Comparison of ENCODE assay signal across 9 mouse cellular contexts in the genomic region with DNA sequence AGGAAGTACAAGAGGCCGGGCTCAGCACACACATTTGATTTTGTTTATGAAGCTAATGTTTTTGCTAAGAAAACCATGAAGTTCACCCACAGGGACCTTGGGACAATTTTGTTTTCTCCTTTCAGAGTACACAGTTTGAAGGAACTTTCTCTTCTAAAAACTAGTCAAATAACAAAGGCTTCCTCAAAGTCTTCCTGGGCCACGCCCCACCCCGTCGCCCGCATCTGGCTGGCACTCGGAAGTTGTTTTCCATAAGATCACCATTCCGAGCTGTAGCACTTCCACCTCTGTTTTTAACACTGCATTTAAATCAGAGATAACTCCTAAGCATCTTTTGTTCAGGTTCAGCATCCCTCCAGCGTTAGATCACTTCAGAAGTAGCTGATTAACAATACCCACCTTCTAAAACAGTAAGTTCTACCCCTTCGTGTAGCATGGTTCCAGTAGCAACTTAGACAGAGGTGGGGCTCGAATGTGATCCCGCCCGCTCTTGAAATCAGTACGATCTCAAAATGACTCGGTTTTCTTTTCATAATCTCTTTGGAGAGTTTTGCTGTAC. TPM values are rescaled to one million over a fixed set of nuclear protein-coding genes. Genes with fewer than 3 reads are reported as not detected.
DNase-seq lines count a peak whose midpoint lies in the region; ATAC-seq and TF ChIP-seq lines count a peak whose summit lies in the region.
"Had no signal": no experiment of that assay in that cellular context is flagged by ENCODE, and none has a peak within 500 bp of the region (broad histone marks: within the 10 kb centered on the region; RNA-seq: fewer than 3 reads in every experiment).

No protein-coding gene starts in this region.

- peaks cover 8% of the 10 kb centered on the region; the same call in 1 of the 2 replicates for H3K9me3 ChIP-seq in forebrain, embryonic 10.5 days
- no peaks in the 10 kb centered on the region for H3K9me3 ChIP-seq in forebrain, postnatal 0 days (ENCODE audit: low read length)
- no peaks in the 10 kb centered on the region for H3K9me3 ChIP-seq in lung, postnatal 0 days (ENCODE audit: low read length)
- no peaks in the 10 kb centered on the region for H3K9me3 ChIP-seq in stomach, embryonic 14.5 days (ENCODE audit: control insufficient read depth, low read depth, low read length)

- H3K9ac ChIP-seq in forebrain, postnatal 0 days: no peak overlapping the region
- no peak overlapping the region; the same call in 1 of the 2 replicates for H3K9ac ChIP-seq in lung, postnatal 0 days (replicated peaks; ENCODE audit: low read depth)
- H3K9ac ChIP-seq in stomach, embryonic 14.5 days (replicated peaks; ENCODE audit: low read depth, low read length): no peak overlapping the region

- no peak for ATAC-seq in forebrain, postnatal 0 days
- ATAC-seq in lung, postnatal 0 days: peak; percentile 16; the same call in 1 of the 2 replicates
- peak; percentile 16 for ATAC-seq in inflammation-experienced regulatory T-cells, adult 6 months
- ATAC-seq in stomach, embryonic 14.5 days (ENCODE audit: insufficient number of reproducible peaks, insufficient read depth, low FRiP score, low read depth): no peak

- peak overlapping the region; percentile 15 for H3K4me3 ChIP-seq in forebrain, embryonic 10.5 days
- no peak overlapping the region for H3K4me3 ChIP-seq in forebrain, postnatal 0 days (ENCODE audit: low read depth, low read length)
- peak overlapping the region; percentile 14; the same call in 1 of the 2 replicates for H3K4me3 ChIP-seq in lung, postnatal 0 days (ENCODE audit: low read depth, low read length)
- H3K4me3 ChIP-seq in lung, adult 2 months (replicated peaks; ENCODE audit: extremely low read depth, low read depth, low read length): no peak overlapping the region
- no peak overlapping the region for H3K4me3 ChIP-seq in stomach, embryonic 14.5 days (ENCODE audit: low read depth, low read length)
- H3K4me3 ChIP-seq: left cerebral cortex, adult 2 months had no signal

- 2% methylated on average over 14 of the region's 14 CpGs for WGBS in forebrain, embryonic 10.5 days
- WGBS in forebrain, postnatal 0 days: 18% methylated on average over 14 of the region's 14 CpGs
- 6% methylated on average over 14 of the region's 14 CpGs for WGBS in lung, postnatal 0 days
- 6% methylated on average over 14 of the region's 14 CpGs for WGBS in lung, adult 2 months
- 5% methylated on average over 14 of the region's 14 CpGs for WGBS in stomach, embryonic 14.5 days

- no peak for DNase-seq in forebrain, embryonic 10.5 days (ENCODE audit: extremely low spot score, low spot score)
- DNase-seq in forebrain, postnatal 0 days: no peak
- peak; percentile 45 for DNase-seq in lung, postnatal 0 days (ENCODE audit: low spot score)
- no peak for DNase-seq in lung, adult 2 months
- DNase-seq in frontal cortex, postnatal 36 days (ENCODE audit: low spot score in 2 of 2): no peak
- DNase-seq in T-cell, adult 2 months (ENCODE audit: low spot score): no peak

- H3K27me3 ChIP-seq in forebrain, embryonic 10.5 days (ENCODE audit: poor library complexity, severe bottlenecking): peaks cover 66% of the 10 kb centered on the region
- no peaks in the 10 kb centered on the region for H3K27me3 ChIP-seq in forebrain, postnatal 0 days (ENCODE audit: insufficient read depth, low read length)
- H3K27me3 ChIP-seq in lung, postnatal 0 days (replicated peaks; ENCODE audit: insufficient read depth, low read length): no peaks in the 10 kb centered on the region
- H3K27me3 ChIP-seq in stomach, embryonic 14.5 days (ENCODE audit: control insufficient read depth, insufficient read depth, low read length): no peaks in the 10 kb centered on the region

- H3K36me3 ChIP-seq in forebrain, embryonic 10.5 days (replicated peaks): no peaks in the 10 kb centered on the region
- no peaks in the 10 kb centered on the region for H3K36me3 ChIP-seq in forebrain, postnatal 0 days (ENCODE audit: insufficient read depth)
- H3K36me3 ChIP-seq in lung, postnatal 0 days (ENCODE audit: insufficient read depth, low read length): no peaks in the 10 kb centered on the region
- H3K36me3 ChIP-seq in stomach, embryonic 14.5 days (ENCODE audit: control insufficient read depth, insufficient read depth, low read length): no peaks in the 10 kb centered on the region

- TF ChIP-seq EP300 in lung, postnatal 0 days (IDR thresholded peaks at IDR 0.05): no peak

- no peak for TF ChIP-seq CTCF in forebrain, postnatal 0 days (IDR thresholded peaks at IDR 0.05; ENCODE audit: low read depth)
- no peak for TF ChIP-seq CTCF in lung, postnatal 0 days (IDR thresholded peaks at IDR 0.05)
- TF ChIP-seq CTCF in lung, adult 2 months (IDR thresholded peaks at IDR 0.05; ENCODE audit: insufficient read depth, low read length): no peak

- no peak overlapping the region for H3K27ac ChIP-seq in forebrain, embryonic 10.5 days
- no peak overlapping the region for H3K27ac ChIP-seq in forebrain, postnatal 0 days (ENCODE audit: low read depth, low read length)
- no peak overlapping the region for H3K27ac ChIP-seq in lung, postnatal 0 days (ENCODE audit: low read length)
- H3K27ac ChIP-seq in stomach, embryonic 14.5 days (ENCODE audit: low read length): no peak overlapping the region; the same call in 1 of the 2 replicates
- H3K27ac ChIP-seq: left cerebral cortex, adult 2 months had no signal

- peaks cover 37% of the 10 kb centered on the region for H3K4me1 ChIP-seq in forebrain, embryonic 10.5 days
- H3K4me1 ChIP-seq in forebrain, postnatal 0 days (ENCODE audit: insufficient read depth): 0 out of 2 replicates have a peak, but pooled peaks cover 4% of the 10 kb centered on the region
- peaks cover 6% of the 10 kb centered on the region for H3K4me1 ChIP-seq in lung, postnatal 0 days (ENCODE audit: insufficient read depth, low read depth, low read length)
- peaks cover 4% of the 10 kb centered on the region for H3K4me1 ChIP-seq in lung, adult 2 months (ENCODE audit: control insufficient read depth, insufficient read depth, low read length)
- H3K4me1 ChIP-seq in stomach, embryonic 14.5 days (ENCODE audit: control insufficient read depth, insufficient read depth, low read length): peaks cover 9% of the 10 kb centered on the region

- no peak for TF ChIP-seq POLR2A in lung, adult 2 months (IDR thresholded peaks at IDR 0.05; ENCODE audit: borderline replicate concordance, extremely low read depth, low read depth, low read length)

- no peak overlapping the region for H3K4me2 ChIP-seq in forebrain, postnatal 0 days (ENCODE audit: low read depth)
- peak overlapping the region; percentile 52 for H3K4me2 ChIP-seq in lung, postnatal 0 days (replicated peaks; ENCODE audit: low read depth, low read length)
- H3K4me2 ChIP-seq in stomach, embryonic 14.5 days (replicated peaks; ENCODE audit: low read depth, low read length): peak overlapping the region; percentile 37

RNA-seq across cellular contexts. Expression of a gene that starts 9.7 kb away (rescaled TPM):
- 12.8 and 14.3 TPM in 2 replicates for polyA plus RNA-seq in forebrain, embryonic 10.5 days (2016; fragmentation: Nextera tagmentation; extraction: Ambion mirVana)
- 28.7 and 35.6 TPM in 2 replicates for total RNA-seq in forebrain, postnatal 0 days (2014; rRNA removed)
- polyA plus RNA-seq in forebrain, postnatal 0 days (2015; fragmentation: Nextera tagmentation; extraction: Ambion mirVana): 4.5 and 5.0 TPM in 2 replicates
- 10.4 and 11.0 TPM in 2 replicates for polyA plus RNA-seq in lung, postnatal 0 days (2015; fragmentation: Nextera tagmentation; extraction: Ambion mirVana)
- polyA plus RNA-seq in lung, adult 2 months (2012; rRNA removed): 14.4 and 17.9 TPM in 2 replicates
- polyA plus RNA-seq in inflammation-experienced regulatory T-cells, adult 6 months (2017; shearing (Covaris generic)): 10 to 100 TPM in 2 of 3 experiments, 1 to 10 TPM in 1; 6.3 to 11.2 (median 10.5) TPM
- 3.9 and 7.0 TPM in 2 replicates for polyA plus RNA-seq in stomach, embryonic 14.5 days (2014; fragmentation: Nextera tagmentation; extraction: Ambion mirVana)

Comparison
In these comparisons a context has a peak if more than half of its experiments do, and no peak if none do; other contexts are left out.
1. H3K4me3 ChIP-seq: peak in forebrain, embryonic 10.5 days (single experiment) and lung, postnatal 0 days (single experiment); none in forebrain, postnatal 0 days (single experiment), lung, adult 2 months (single experiment) and stomach, embryonic 14.5 days (single experiment).
2. ATAC-seq: peak in lung, postnatal 0 days (single experiment) and inflammation-experienced regulatory T-cells, adult 6 months (single experiment); none in forebrain, postnatal 0 days (single experiment) and stomach, embryonic 14.5 days (single experiment).